Mouse (Mus musculus): ENCODE results near the gene Tmem132b. TPM values are rescaled to one million over a fixed set of nuclear protein-coding genes. Genes with fewer than 3 reads are reported as not detected.

Gene Tmem132b
- polyA plus RNA-seq, 1 experiment: 0.01 TPM

- H3ac ChIP-seq (ENCODE audit: control insufficient read depth, insufficient read length): no peak overlapping the region
- H3K27me3 ChIP-seq (ENCODE audit: control insufficient read depth, insufficient read depth, insufficient read length): peaks cover 4% of the 10 kb centered on the region
- no peak for TF ChIP-seq MYOG (IDR thresholded peaks at IDR 0.05; ENCODE audit: control insufficient read depth in 1 of 3, insufficient read depth in 1 of 3, insufficient read length in 2 of 3, low read depth in 2 of 3)
- no peak for TF ChIP-seq MYOD1 (IDR thresholded peaks at IDR 0.05; ENCODE audit: control insufficient read depth in 1 of 3, insufficient read length in 2 of 3, low read depth in 2 of 3)
- TF ChIP-seq USF1 (IDR thresholded peaks at IDR 0.05; ENCODE audit: low read depth): no peak
- no peak for TF ChIP-seq CEBPB (IDR thresholded peaks at IDR 0.05; ENCODE audit: insufficient read depth, poor library complexity, severe bottlenecking)
- TF ChIP-seq REST (IDR thresholded peaks at IDR 0.05; ENCODE audit: insufficient read depth, insufficient read length): no peak
- no peak for TF ChIP-seq SRF (IDR thresholded peaks at IDR 0.05; ENCODE audit: control insufficient read depth, insufficient read length, low read depth)
- no peak for TF ChIP-seq E2F4 (IDR thresholded peaks at IDR 0.05; ENCODE audit: insufficient read depth)
- TF ChIP-seq TCF3 (IDR thresholded peaks at IDR 0.05; ENCODE audit: insufficient read length, low read depth): no peak
- TF ChIP-seq POLR2AphosphoS2 (IDR thresholded peaks at IDR 0.05; ENCODE audit: insufficient read length, low read depth): no peak
- H3K4me2 ChIP-seq (ENCODE audit: low read depth): no peak overlapping the region
- H3K79me2 ChIP-seq (ENCODE audit: control insufficient read depth, insufficient read depth): no peaks in the 10 kb centered on the region
- H3K4me3 ChIP-seq: no peak overlapping the region
- H3K36me3 ChIP-seq (ENCODE audit: control insufficient read depth, insufficient read depth): no peaks in the 10 kb centered on the region
These were observed 43.3 kb downstream of the Tmem132b start for GRCm38 (mm10) chr5:125574886-125575285.

- Histone ChIP-seq H3K36me3 (ENCODE audit: control insufficient read depth, insufficient read depth) (no peaks in the 10 kb centered on the region), H3K4me2 (ENCODE audit: low read depth) (no peak overlapping the region), H3K79me2 (ENCODE audit: control insufficient read depth, insufficient read depth) (no peaks in the 10 kb centered on the region), H3ac (ENCODE audit: control insufficient read depth, insufficient read length) (no peak overlapping the region), H3K4me3 (no peak overlapping the region), H3K27me3 (ENCODE audit: control insufficient read depth, insufficient read depth, insufficient read length) (peaks cover 4% of the 10 kb centered on the region)
- no peak for TF ChIP-seq CEBPB (IDR thresholded peaks at IDR 0.05; ENCODE audit: insufficient read depth, poor library complexity, severe bottlenecking)
- TF ChIP-seq MAX (IDR thresholded peaks at IDR 0.05; ENCODE audit: low read depth): no peak
- TF ChIP-seq TCF12 (IDR thresholded peaks at IDR 0.05; ENCODE audit: insufficient read depth, poor library complexity, severe bottlenecking): no peak
These were observed 44.3 kb downstream of the Tmem132b start for GRCm38 (mm10) chr5:125575866-125576265.

GRCm38 (mm10) chr5:125578661-125579060, 47.1 kb downstream of the Tmem132b start:
- Histone ChIP-seq H3K27me3 (ENCODE audit: control insufficient read depth, insufficient read depth, insufficient read length) (peaks cover 4% of the 10 kb centered on the region), H3K36me3 (ENCODE audit: control insufficient read depth, insufficient read depth) (no peaks in the 10 kb centered on the region), H3K4me3 (no peak overlapping the region), H3K4me2 (ENCODE audit: low read depth) (no peak overlapping the region), H3ac (ENCODE audit: control insufficient read depth, insufficient read length) (no peak overlapping the region), H3K79me2 (ENCODE audit: control insufficient read depth, insufficient read depth) (no peaks in the 10 kb centered on the region)
- TF ChIP-seq POLR2AphosphoS2 (IDR thresholded peaks at IDR 0.05; ENCODE audit: insufficient read length, low read depth): no peak
- TF ChIP-seq MYOD1 (IDR thresholded peaks at IDR 0.05; ENCODE audit: control insufficient read depth in 1 of 3, insufficient read length in 2 of 3, low read depth in 2 of 3): no peak
- no peak for TF ChIP-seq MYOG (IDR thresholded peaks at IDR 0.05; ENCODE audit: control insufficient read depth in 1 of 3, insufficient read depth in 1 of 3, insufficient read length in 2 of 3, low read depth in 2 of 3)
- no peak for TF ChIP-seq POLR2A (IDR thresholded peaks at IDR 0.05; ENCODE audit: insufficient read length, low read depth)
- no peak for TF ChIP-seq MAX (IDR thresholded peaks at IDR 0.05; ENCODE audit: low read depth)
- TF ChIP-seq REST (IDR thresholded peaks at IDR 0.05; ENCODE audit: insufficient read depth, insufficient read length): no peak
- TF ChIP-seq TCF3 (IDR thresholded peaks at IDR 0.05; ENCODE audit: insufficient read length, low read depth): no peak
- TF ChIP-seq CEBPB (IDR thresholded peaks at IDR 0.05; ENCODE audit: insufficient read depth, poor library complexity, severe bottlenecking): no peak
- TF ChIP-seq E2F4 (IDR thresholded peaks at IDR 0.05; ENCODE audit: insufficient read depth): no peak
- TF ChIP-seq USF1 (IDR thresholded peaks at IDR 0.05; ENCODE audit: low read depth): no peak
- no peak for TF ChIP-seq SRF (IDR thresholded peaks at IDR 0.05; ENCODE audit: control insufficient read depth, insufficient read length, low read depth)
- TF ChIP-seq TCF12 (IDR thresholded peaks at IDR 0.05; ENCODE audit: insufficient read depth, poor library complexity, severe bottlenecking): no peak

- TF ChIP-seq MYOD1 (IDR thresholded peaks at IDR 0.05; ENCODE audit: control insufficient read depth in 1 of 3, insufficient read length in 2 of 3, low read depth in 2 of 3) (no peak), USF1 (IDR thresholded peaks at IDR 0.05; ENCODE audit: low read depth) (no peak), TCF3 (IDR thresholded peaks at IDR 0.05; ENCODE audit: insufficient read length, low read depth) (no peak), MAX (IDR thresholded peaks at IDR 0.05; ENCODE audit: low read depth) (no peak), MYOG (IDR thresholded peaks at IDR 0.05; ENCODE audit: control insufficient read depth in 1 of 3, insufficient read depth in 1 of 3, insufficient read length in 2 of 3, low read depth in 2 of 3) (no peak), E2F4 (IDR thresholded peaks at IDR 0.05; ENCODE audit: insufficient read depth) (no peak), REST (IDR thresholded peaks at IDR 0.05; ENCODE audit: insufficient read depth, insufficient read length) (no peak), POLR2A (IDR thresholded peaks at IDR 0.05; ENCODE audit: insufficient read length, low read depth) (no peak), TCF12 (IDR thresholded peaks at IDR 0.05; ENCODE audit: insufficient read depth, poor library complexity, severe bottlenecking) (no peak), POLR2AphosphoS2 (IDR thresholded peaks at IDR 0.05; ENCODE audit: insufficient read length, low read depth) (no peak), SRF (IDR thresholded peaks at IDR 0.05; ENCODE audit: control insufficient read depth, insufficient read length, low read depth) (no peak), CEBPB (IDR thresholded peaks at IDR 0.05; ENCODE audit: insufficient read depth, poor library complexity, severe bottlenecking) (no peak)
- Histone ChIP-seq H3K4me2 (ENCODE audit: low read depth) (no peak overlapping the region), H3K79me2 (ENCODE audit: control insufficient read depth, insufficient read depth) (no peaks in the 10 kb centered on the region), H3K27me3 (ENCODE audit: control insufficient read depth, insufficient read depth, insufficient read length) (peaks cover 4% of the 10 kb centered on the region), H3ac (ENCODE audit: control insufficient read depth, insufficient read length) (no peak overlapping the region), H3K36me3 (ENCODE audit: control insufficient read depth, insufficient read depth) (no peaks in the 10 kb centered on the region), H3K4me3 (no peak overlapping the region)
These were observed 47.6 kb downstream of the Tmem132b start for GRCm38 (mm10) chr5:125579153-125579552.

- no peak overlapping the region for H3K4me2 ChIP-seq (ENCODE audit: low read depth)
These were observed 51.7 kb downstream of the Tmem132b start for GRCm38 (mm10) chr5:125583298-125583697.

More at GRCm38 (mm10) chr5:125583298-125583697, 51.7 kb downstream of the Tmem132b start:
- TF ChIP-seq MAX (IDR thresholded peaks at IDR 0.05; ENCODE audit: low read depth) (no peak), TCF12 (IDR thresholded peaks at IDR 0.05; ENCODE audit: insufficient read depth, poor library complexity, severe bottlenecking) (no peak), REST (IDR thresholded peaks at IDR 0.05; ENCODE audit: insufficient read depth, insufficient read length) (no peak), USF1 (IDR thresholded peaks at IDR 0.05; ENCODE audit: low read depth) (no peak), MYOG (IDR thresholded peaks at IDR 0.05; ENCODE audit: control insufficient read depth in 1 of 3, insufficient read depth in 1 of 3, insufficient read length in 2 of 3, low read depth in 2 of 3) (no peak), E2F4 (IDR thresholded peaks at IDR 0.05; ENCODE audit: insufficient read depth) (no peak), TCF3 (IDR thresholded peaks at IDR 0.05; ENCODE audit: insufficient read length, low read depth) (no peak), CEBPB (IDR thresholded peaks at IDR 0.05; ENCODE audit: insufficient read depth, poor library complexity, severe bottlenecking) (no peak), MYOD1 (IDR thresholded peaks at IDR 0.05; ENCODE audit: control insufficient read depth in 1 of 3, insufficient read length in 2 of 3, low read depth in 2 of 3) (no peak), POLR2A (IDR thresholded peaks at IDR 0.05; ENCODE audit: insufficient read length, low read depth) (no peak), SRF (IDR thresholded peaks at IDR 0.05; ENCODE audit: control insufficient read depth, insufficient read length, low read depth) (no peak)
- H3K36me3 ChIP-seq (ENCODE audit: control insufficient read depth, insufficient read depth): no peaks in the 10 kb centered on the region
- H3K4me3 ChIP-seq: no peak overlapping the region
- no peak overlapping the region for H3ac ChIP-seq (ENCODE audit: control insufficient read depth, insufficient read length)
- H3K79me2 ChIP-seq (ENCODE audit: control insufficient read depth, insufficient read depth): no peaks in the 10 kb centered on the region
- no peaks in the 10 kb centered on the region for H3K27me3 ChIP-seq (ENCODE audit: control insufficient read depth, insufficient read depth, insufficient read length)
